Mouse (Mus musculus) stomach, embryonic 16.5 days (tissue): Measurements from ENCODE around the gene Megf11. TPM values are rescaled to one million over a fixed set of nuclear protein-coding genes. Genes with fewer than 3 reads are reported as not detected.
A peak's percentile ranks its signal among the peaks of the same experiment; 100 is the strongest.

Experiments
- ATAC-seq: fragments of 200-750 bp; cut with Nextera tagmentation; 2 replicates; pipeline ENCODE4 v1.8.0; 2017; ENCODE audit warnings: moderate number of reproducible peaks, moderate TSS enrichment; ENCODE audit not compliant: insufficient read depth, low FRiP score
- H3K27ac ChIP-seq: fragments of 300-500 bp; sonication (generic); 2 replicates; pipeline ENCODE4 v1.5.1; 2014; ENCODE audit warnings: low read length
- H3K27me3 ChIP-seq: fragments of 300-500 bp; sonication (generic); 2 replicates; pipeline ENCODE4 v1.6.1; 2014; ENCODE audit warnings: low read length, control low read depth, mixed read lengths; ENCODE audit not compliant: control insufficient read depth, insufficient read depth
- H3K36me3 ChIP-seq: fragments of 300-500 bp; sonication (generic); 2 replicates; pipeline ENCODE4 v1.6.1; 2014; ENCODE audit warnings: low read length; ENCODE audit not compliant: control insufficient read depth, insufficient read depth
- H3K4me1 ChIP-seq: fragments of 300-500 bp; sonication (generic); 2 replicates; pipeline ENCODE4 v1.6.1; 2014; ENCODE audit warnings: low read length, control low read depth, mixed read lengths; ENCODE audit not compliant: control insufficient read depth, insufficient read depth
- H3K4me2 ChIP-seq: fragments of 300-500 bp; sonication (generic); 2 replicates; pipeline ENCODE4 v1.6.1; 2014; ENCODE audit warnings: low read depth, low read length, mixed read lengths
- H3K4me3 ChIP-seq: fragments of 300-500 bp; sonication (generic); replicated peaks from 2 replicates; pipeline ENCODE4 v1.5.1; 2014; ENCODE audit warnings: mild to moderate bottlenecking, low read length
- H3K9ac ChIP-seq: fragments of 300-500 bp; sonication (generic); 2 replicates; pipeline ENCODE4 v1.6.1; 2014; ENCODE audit warnings: low read length
- H3K9me3 ChIP-seq: fragments of 300-500 bp; sonication (generic); replicated peaks from 2 replicates; pipeline ENCODE4 v1.6.1; 2016; ENCODE audit warnings: low read length, control low read depth; ENCODE audit not compliant: control insufficient read depth
- WGBS: fragments of 180-500 bp; shearing (Covaris S2); extraction: QIAGEN DNeasy Blood & Tissue Kit; methylation state at CpG from one replicate; pipeline ENCODE4 v1.1.7; 2014; 5-methylcytosine and 5-hydroxymethylcytosine counted together
- polyA plus RNA-seq: library from polyadenylated mRNA; unstranded; fragments of >200 nt; fragmentation: Nextera tagmentation; extraction: Ambion mirVana; gene quantifications from 2 replicates; pipeline ENCODE4 v1.2.1, GENCODE M21; 2015

Megf11 gene
- polyA plus RNA-seq, 1 experiment from 2014 or later, result 1.2 TPM

GRCm38 (mm10) chr9:64347377-64347776 is 38.0 kb upstream of the Megf11 start:
- H3K27ac ChIP-seq, result no peak overlapping the region
- H3K27me3 ChIP-seq, result no peaks in the 10 kb centered on the region
- ATAC-seq, result no peak
- no peaks in the 10 kb centered on the region for H3K4me1 ChIP-seq
- no peaks in the 10 kb centered on the region for H3K36me3 ChIP-seq
- H3K9ac ChIP-seq, result no peak overlapping the region
- no peak overlapping the region for H3K4me2 ChIP-seq
- H3K4me3 ChIP-seq, result no peak overlapping the region
- WGBS, result 0% methylated on average over 1 of the region's 1 CpGs
- no peaks in the 10 kb centered on the region for H3K9me3 ChIP-seq

- Histone ChIP-seq H3K9ac (no peak overlapping the region), H3K4me3 (no peak overlapping the region), H3K4me1 (no peaks in the 10 kb centered on the region), H3K36me3 (no peaks in the 10 kb centered on the region), H3K4me2 (no peak overlapping the region), H3K9me3 (no peaks in the 10 kb centered on the region), H3K27ac (no peak overlapping the region), H3K27me3 (no peaks in the 10 kb centered on the region)
- ATAC-seq, result no peak
- 48% methylated on average over 5 of the region's 5 CpGs for WGBS
Observed at GRCm38 (mm10) chr9:64349490-64349889, 35.9 kb upstream of the Megf11 start.

- no peak for ATAC-seq
- Histone ChIP-seq H3K9me3 (no peaks in the 10 kb centered on the region), H3K27ac (no peak overlapping the region), H3K9ac (no peak overlapping the region), H3K36me3 (no peaks in the 10 kb centered on the region), H3K4me1 (no peaks in the 10 kb centered on the region), H3K27me3 (no peaks in the 10 kb centered on the region), H3K4me2 (no peak overlapping the region), H3K4me3 (no peak overlapping the region)
- WGBS, result 36% methylated on average over 3 of the region's 3 CpGs
Observed at GRCm38 (mm10) chr9:64351191-64351590, 34.2 kb upstream of the Megf11 start.

- WGBS, result 90% methylated on average over 7 of the region's 7 CpGs
Observed at GRCm38 (mm10) chr9:64355627-64356026, 29.8 kb upstream of the Megf11 start.

GRCm38 (mm10) chr9:64361231-64361950 is 24.0 kb upstream of the Megf11 start:
- no peaks in the 10 kb centered on the region for H3K4me1 ChIP-seq
- no peaks in the 10 kb centered on the region for H3K27me3 ChIP-seq
- H3K27ac ChIP-seq, result no peak overlapping the region
- no peak overlapping the region for H3K4me2 ChIP-seq
- ATAC-seq, result no peak
- no peak overlapping the region for H3K4me3 ChIP-seq
- WGBS, result 84% methylated on average over 9 of the region's 9 CpGs
- no peak overlapping the region for H3K9ac ChIP-seq
- no peaks in the 10 kb centered on the region for H3K9me3 ChIP-seq
- no peaks in the 10 kb centered on the region for H3K36me3 ChIP-seq

More at GRCm38 (mm10) chr9:64355627-64356026, 29.8 kb upstream of the Megf11 start:
- no peak overlapping the region for H3K9ac ChIP-seq
- no peak overlapping the region for H3K4me3 ChIP-seq
- no peaks in the 10 kb centered on the region for H3K4me1 ChIP-seq
- ATAC-seq, result no peak
- no peaks in the 10 kb centered on the region for H3K9me3 ChIP-seq
- no peaks in the 10 kb centered on the region for H3K27me3 ChIP-seq
- H3K36me3 ChIP-seq, result no peaks in the 10 kb centered on the region
- H3K4me2 ChIP-seq, result no peak overlapping the region
- H3K27ac ChIP-seq, result no peak overlapping the region

DNA sequence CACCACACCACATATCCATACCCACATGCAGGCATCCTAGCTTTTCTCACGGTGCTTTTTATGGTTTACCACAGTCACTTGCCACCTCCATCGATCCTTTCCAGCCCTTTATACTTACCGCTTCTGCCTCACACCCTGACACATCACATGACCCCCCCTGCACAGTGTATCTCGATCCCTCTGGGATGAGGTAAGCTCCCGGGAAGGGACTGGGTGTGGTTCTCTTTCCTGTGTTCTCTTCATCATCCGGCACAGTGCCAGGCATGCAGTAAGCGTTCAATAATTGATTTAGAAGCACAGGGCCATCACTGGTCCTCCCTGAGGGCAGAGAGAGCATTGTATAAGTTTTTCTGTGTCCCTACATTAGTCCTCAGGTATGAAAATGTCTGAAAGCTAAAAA is 15.6 kb upstream of the Megf11 start:
- no peak overlapping the region for H3K27ac ChIP-seq
- H3K27me3 ChIP-seq, result no peaks in the 10 kb centered on the region
- no peak overlapping the region for H3K9ac ChIP-seq
- 50% methylated on average over 7 of the region's 7 CpGs for WGBS
- H3K4me1 ChIP-seq, result no peaks in the 10 kb centered on the region
- no peak overlapping the region for H3K4me3 ChIP-seq
- H3K9me3 ChIP-seq, result no peaks in the 10 kb centered on the region
- no peak for ATAC-seq
- no peak overlapping the region for H3K4me2 ChIP-seq
- no peaks in the 10 kb centered on the region for H3K36me3 ChIP-seq

- no peak for ATAC-seq
- Histone ChIP-seq H3K9ac (no peak overlapping the region), H3K36me3 (no peaks in the 10 kb centered on the region), H3K4me2 (no peak overlapping the region), H3K4me3 (no peak overlapping the region), H3K27ac (no peak overlapping the region), H3K27me3 (no peaks in the 10 kb centered on the region), H3K9me3 (no peaks in the 10 kb centered on the region), H3K4me1 (no peaks in the 10 kb centered on the region)
- 51% methylated on average over 11 of the region's 11 CpGs for WGBS
Observed at GRCm38 (mm10) chr9:64371305-64371819, 14.1 kb upstream of the Megf11 start.

- H3K4me1 ChIP-seq, result no peaks in the 10 kb centered on the region
- no peak for ATAC-seq
- no peak overlapping the region for H3K9ac ChIP-seq
- no peak overlapping the region for H3K27ac ChIP-seq
- no peak overlapping the region for H3K4me2 ChIP-seq
- H3K36me3 ChIP-seq, result no peaks in the 10 kb centered on the region
- H3K27me3 ChIP-seq, result no peaks in the 10 kb centered on the region
- H3K9me3 ChIP-seq, result no peaks in the 10 kb centered on the region; the same call in 1 of the 2 replicates
- H3K4me3 ChIP-seq, result no peak overlapping the region
- WGBS, result 71% methylated on average over 2 of the region's 2 CpGs
Observed at GRCm38 (mm10) chr9:64376380-64376779, 9.0 kb upstream of the Megf11 start.

GRCm38 (mm10) chr9:64383021-64383788 is 2.2 kb upstream of the Megf11 start:
- H3K4me2 ChIP-seq, result no peak overlapping the region
- 38% methylated on average over 10 of the region's 10 CpGs for WGBS
- no peak overlapping the region for H3K27ac ChIP-seq
- peaks cover 9% of the 10 kb centered on the region for H3K4me1 ChIP-seq
- H3K9me3 ChIP-seq, result no peaks in the 10 kb centered on the region; the same call in 1 of the 2 replicates
- H3K27me3 ChIP-seq, result peaks cover 39% of the 10 kb centered on the region
- H3K4me3 ChIP-seq, result no peak overlapping the region
- no peaks in the 10 kb centered on the region for H3K36me3 ChIP-seq
- no peak overlapping the region for H3K9ac ChIP-seq
- peak; percentile 56 for ATAC-seq
